Mouse (Mus musculus) CH12.LX (cell line): ENCODE data around the gene Hoxb2.

Source experiments
- BHLHE40 ChIP-seq: IDR thresholded peaks from 2 replicates; pipeline ENCODE4 v1.6.1; 2011; ENCODE audit warnings: mild to moderate bottlenecking, low read depth, low read length, improper control_type of control experiment
- CHD2 ChIP-seq: IDR thresholded peaks from 2 replicates; pipeline ENCODE4 v1.6.1; 2011; ENCODE audit warnings: low read length, improper control_type of control experiment
- CTCF ChIP-seq, 2 experiments: IDR thresholded peaks in 1 of 2; conservative IDR thresholded peaks in 1 of 2; 2 replicates each; pipeline ENCODE4 v1.5.1; 2011 to 2012; ENCODE audit warnings: low read depth in 2 of 2, low read length in 2 of 2, improper control_type of control experiment in 1 of 2, inconsistent platforms in 1 of 2, mild to moderate bottlenecking in 1 of 2, moderate library complexity in 1 of 2
- E2F4 ChIP-seq: IDR thresholded peaks from 2 replicates; pipeline ENCODE4 v1.6.1; 2011; ENCODE audit warnings: low read depth, low read length, improper control_type of control experiment; ENCODE audit not compliant: insufficient replicate concordance
- EP300 ChIP-seq: IDR thresholded peaks from 2 replicates; pipeline ENCODE4 v1.6.1; 2011; ENCODE audit warnings: low read length, improper control_type of control experiment
- MAX ChIP-seq: IDR thresholded peaks from 2 replicates; pipeline ENCODE4 v1.6.1; 2011; ENCODE audit warnings: low read length, improper control_type of control experiment
- NRF1 ChIP-seq: IDR thresholded peaks from 2 replicates; pipeline ENCODE4 v1.6.1; 2014; ENCODE audit warnings: low read depth, mild to moderate bottlenecking, inconsistent platforms, low read length, improper control_type of control experiment, moderate library complexity
- PAX5 ChIP-seq: IDR thresholded peaks from 2 replicates; pipeline ENCODE4 v1.6.1; 2012; ENCODE audit warnings: low read length, inconsistent platforms, mixed read lengths
- POLR2AphosphoS2 ChIP-seq: IDR thresholded peaks from 2 replicates; pipeline ENCODE4 v1.6.1; 2011; ENCODE audit warnings: low read depth, low read length, improper control_type of control experiment
- USF1 ChIP-seq: IDR thresholded peaks from 2 replicates; pipeline ENCODE4 v1.6.1; 2014; ENCODE audit warnings: low read depth, mild to moderate bottlenecking, inconsistent platforms, low read length, improper control_type of control experiment

GRCm38 (mm10) chr11:96332618-96333032, 17.7 kb upstream of the Hoxb2 start:
- TF ChIP-seq EP300 (no peak), CHD2 (no peak), CTCF (conservative IDR thresholded peaks at IDR 0.05 in 1 of 2, IDR thresholded peaks at IDR 0.05 in 1 of 2; ENCODE audit: low read depth in 2 of 2, low read length in 2 of 2) (no peak), MAX (no peak), POLR2AphosphoS2 (no peak), USF1 (no peak), PAX5 (no peak), NRF1 (no peak), E2F4 (no peak), BHLHE40 (no peak)
